Mouse (Mus musculus) monocyte, adult 5-6 weeks (primary cell): ENCODE results near the gene Ushbp1. TPM values are rescaled to one million over a fixed set of nuclear protein-coding genes. Genes with fewer than 3 reads are reported as not detected.

Experiments
- ATAC-seq: fragments of 153-309, 156-312 bp; replicated peaks from 2 replicates; pipeline ENCODE4 v1.8.0; 2017; ENCODE audit warnings: mild to moderate bottlenecking; ENCODE audit not compliant: low TSS enrichment, insufficient number of reproducible peaks, severe bottlenecking, poor library complexity, low FRiP score
- total RNA-seq: library from RNA; stranded (forward); fragments of 200-1000, 200-491, 200-594 nt; gene quantifications from 3 replicates; pipeline ENCODE4 v1.2.3, GENCODE M21; 2017

Gene Ushbp1
- 0.10 TPM in 1 of 3 replicates, not detected in the others for total RNA-seq

- no peak for ATAC-seq
Observed at GRCm38 (mm10) chr8:71395629-71396028, at the start of gene Ushbp1. Ushbp1 (minus strand) TSS chr8:71395802.

DNA sequence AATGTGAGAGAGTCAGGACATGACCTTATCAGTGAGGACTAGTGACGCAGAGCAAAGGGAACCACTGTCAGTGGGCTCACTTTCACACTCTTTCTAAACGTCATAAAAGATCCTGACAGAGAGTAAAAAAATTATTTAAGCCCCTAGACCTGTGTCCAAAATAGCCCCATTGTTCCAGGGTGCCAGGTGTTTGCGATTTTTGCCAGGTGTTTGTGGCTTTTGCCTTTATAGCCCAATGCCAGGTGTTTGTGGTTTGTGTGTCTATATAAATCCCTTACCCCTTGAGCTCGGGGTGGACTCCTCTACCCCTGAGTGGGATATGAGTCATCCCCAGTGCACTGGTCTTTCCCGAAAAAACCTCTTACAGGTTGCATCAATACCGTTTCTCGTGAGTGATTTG, 49.5 kb upstream of the Ushbp1 start:
- no peak for ATAC-seq

DNA sequence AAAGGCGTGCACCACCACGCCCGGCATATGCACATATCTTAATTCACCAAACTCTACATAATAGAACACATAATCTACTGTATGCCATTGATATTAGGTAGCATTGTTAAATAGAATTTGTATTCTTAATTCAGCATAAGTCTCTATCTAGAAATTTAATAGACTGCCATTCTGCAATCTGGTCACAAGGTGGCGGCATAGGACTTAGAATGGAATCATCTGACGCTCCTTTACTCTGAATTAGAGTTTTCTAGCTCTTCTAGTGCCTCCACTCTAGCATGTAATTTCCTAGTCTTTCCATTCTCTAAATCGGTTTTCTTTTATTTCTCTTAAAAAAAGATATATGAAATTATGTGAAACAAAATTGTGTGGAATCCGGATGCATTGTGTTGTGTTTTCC, 45.8 kb upstream of the Ushbp1 start:
- ATAC-seq, result peak; percentile 90

- ATAC-seq, result no peak
Observed at GRCm38 (mm10) chr8:71437041-71437440, 41.4 kb upstream of the Ushbp1 start.

GRCm38 (mm10) chr8:71432935-71433334, 37.3 kb upstream of the Ushbp1 start:
- ATAC-seq, result peak; percentile 82

GRCm38 (mm10) chr8:71422121-71422520, 26.5 kb upstream of the Ushbp1 start:
- ATAC-seq, result no peak

DNA sequence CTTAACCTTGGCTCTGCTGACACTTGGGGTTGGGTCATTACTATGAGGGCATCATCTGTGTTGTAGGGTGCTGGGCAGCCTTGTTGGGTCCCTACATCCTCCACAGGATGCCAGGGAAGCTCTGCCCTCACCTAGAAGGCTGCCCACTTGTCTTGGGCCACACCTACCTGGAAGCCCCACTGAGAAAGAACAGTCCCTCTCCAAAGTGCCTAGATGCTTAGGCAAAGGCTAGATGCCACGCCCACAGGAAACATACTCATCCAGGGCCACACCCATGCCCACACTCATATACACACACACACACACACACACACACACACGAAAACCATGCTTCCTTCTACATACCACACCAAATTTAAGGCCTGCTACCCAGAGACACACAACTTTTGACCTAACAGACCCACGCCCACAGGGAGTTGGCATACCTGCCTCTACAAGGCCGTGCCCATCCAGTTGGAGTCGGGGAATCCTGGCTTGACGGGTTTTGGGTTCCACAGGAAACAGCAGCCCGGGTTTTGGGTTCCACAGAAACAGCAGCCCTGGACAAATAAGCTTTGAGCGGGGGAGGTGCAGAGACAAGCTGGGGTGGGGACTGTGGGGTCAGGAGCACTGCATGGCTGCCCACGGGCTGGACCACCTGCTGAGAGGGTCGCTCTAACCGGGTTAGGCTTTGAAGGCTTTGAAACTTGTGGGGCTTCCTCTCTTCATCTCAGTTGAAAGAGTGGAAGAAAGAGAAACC, 16.1 kb upstream of the Ushbp1 start:
- ATAC-seq, result no peak

DNA sequence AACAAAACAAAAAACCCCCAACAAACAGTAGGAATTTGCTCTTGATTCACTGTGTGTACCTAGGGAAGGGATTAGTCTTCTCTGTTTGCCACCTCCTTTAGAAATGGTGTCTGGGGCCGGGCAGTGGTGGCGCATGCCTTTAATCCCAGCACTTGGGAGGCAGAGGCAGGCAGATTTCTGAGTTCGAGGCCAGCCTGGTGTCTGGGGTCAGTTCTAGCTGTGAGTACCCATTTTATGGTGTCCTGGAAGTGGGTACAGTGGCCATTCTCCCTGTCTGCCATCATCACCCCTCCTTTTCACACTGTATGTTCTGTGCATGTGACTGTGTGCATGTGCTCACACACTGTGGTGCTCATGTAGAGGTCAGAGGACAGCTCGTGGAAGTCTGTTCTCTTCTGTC, 12.6 kb upstream of the Ushbp1 start:
- no peak for ATAC-seq

DNA sequence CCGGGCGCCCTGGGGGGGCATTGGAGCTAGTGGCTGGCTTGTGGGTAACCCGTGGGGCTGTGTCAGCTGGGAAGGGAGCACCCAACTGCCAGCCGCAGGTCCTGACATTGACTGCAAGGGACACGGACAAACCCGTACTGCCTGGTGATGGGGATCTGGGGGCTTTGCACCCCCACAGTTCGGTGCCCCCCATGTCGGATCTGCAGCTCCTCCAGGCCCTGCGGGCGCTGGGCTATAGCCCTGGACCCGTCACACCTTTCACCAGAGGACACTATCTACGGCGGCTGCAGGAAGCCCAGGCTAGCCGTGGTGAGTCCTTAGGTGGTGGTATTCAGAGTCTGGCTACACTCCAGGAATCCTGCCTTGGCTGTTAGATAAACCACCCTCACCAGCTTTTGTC, 11.8 kb upstream of the Ushbp1 start:
- no peak for ATAC-seq

- peak; percentile 32; the same call in 1 of the 2 replicates for ATAC-seq
Observed at GRCm38 (mm10) chr8:71406099-71407015, 10.8 kb upstream of the Ushbp1 start.

GRCm38 (mm10) chr8:71405401-71406098, 9.9 kb upstream of the Ushbp1 start, which contains the start of gene Ankle1:
Ankle1 (plus strand) TSS chr8:71406010.
- ATAC-seq, result peak; percentile 87

GRCm38 (mm10) chr8:71404951-71405351, 9.3 kb upstream of the Ushbp1 start:
- ATAC-seq, result no peak

GRCm38 (mm10) chr8:71404011-71404410, 8.4 kb upstream of the Ushbp1 start:
- no peak for ATAC-seq

DNA sequence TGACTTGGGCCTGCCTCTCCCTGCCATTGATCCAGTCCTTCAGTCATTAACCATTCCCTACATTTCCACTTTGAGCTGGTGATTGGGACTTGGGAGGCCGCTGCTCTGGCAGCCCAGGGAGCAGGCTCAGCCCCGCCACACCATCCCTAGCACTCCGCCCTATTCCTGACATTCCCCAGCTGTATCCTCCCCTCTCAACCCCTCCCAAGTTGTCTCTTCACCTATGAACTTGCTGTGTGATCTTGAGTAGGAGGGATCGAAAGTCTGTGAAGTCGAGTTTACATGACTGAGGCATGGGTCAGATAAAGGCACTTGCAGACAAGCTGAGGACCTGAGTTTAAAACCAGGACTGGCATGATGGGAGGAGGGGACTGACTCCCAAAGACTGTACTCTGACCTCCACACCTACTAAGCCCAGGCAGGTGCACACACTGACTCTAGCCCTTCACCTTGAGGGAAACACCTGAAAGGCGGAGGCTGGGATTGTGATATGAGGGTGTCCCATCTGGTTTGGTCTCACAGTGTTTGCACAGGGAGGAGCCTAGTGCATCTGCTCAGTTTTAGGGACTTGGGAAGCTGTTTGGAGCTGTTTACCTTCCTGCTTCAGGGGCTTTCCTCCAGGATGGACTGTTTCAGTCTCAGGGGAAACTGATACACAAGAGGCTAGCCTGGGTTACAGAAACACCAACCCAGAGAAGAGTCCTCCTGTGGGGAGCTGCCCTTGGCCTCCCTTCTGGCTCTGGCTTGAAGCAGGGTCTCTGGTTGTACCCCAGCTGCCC, 7.7 kb upstream of the Ushbp1 start:
- no peak for ATAC-seq

DNA sequence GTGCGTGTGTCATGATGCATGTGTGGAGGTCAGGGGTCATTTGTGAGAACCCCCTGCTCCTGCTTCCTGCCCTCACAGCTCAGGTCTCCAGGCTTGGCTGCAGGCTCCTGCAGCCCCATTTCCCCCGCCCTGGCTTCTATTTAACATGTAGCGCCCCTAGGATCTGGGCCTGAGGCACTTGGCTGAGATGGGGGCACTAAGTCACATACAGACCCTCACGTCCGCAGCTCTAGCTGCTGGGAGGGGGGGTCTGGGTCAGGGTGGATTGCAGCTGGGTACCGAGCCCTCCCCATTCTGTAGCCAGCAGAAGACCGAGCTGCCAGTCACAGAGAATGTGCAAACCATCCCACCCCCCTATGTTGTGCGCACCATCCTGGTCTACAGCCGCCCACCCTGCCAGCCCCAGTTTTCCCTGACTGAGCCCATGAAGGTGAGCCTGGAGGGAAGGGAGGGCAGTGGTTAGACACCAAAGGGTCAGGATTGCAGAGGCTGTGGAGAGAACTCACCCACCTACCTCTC, 6.9 kb upstream of the Ushbp1 start:
- ATAC-seq, result no peak

DNA sequence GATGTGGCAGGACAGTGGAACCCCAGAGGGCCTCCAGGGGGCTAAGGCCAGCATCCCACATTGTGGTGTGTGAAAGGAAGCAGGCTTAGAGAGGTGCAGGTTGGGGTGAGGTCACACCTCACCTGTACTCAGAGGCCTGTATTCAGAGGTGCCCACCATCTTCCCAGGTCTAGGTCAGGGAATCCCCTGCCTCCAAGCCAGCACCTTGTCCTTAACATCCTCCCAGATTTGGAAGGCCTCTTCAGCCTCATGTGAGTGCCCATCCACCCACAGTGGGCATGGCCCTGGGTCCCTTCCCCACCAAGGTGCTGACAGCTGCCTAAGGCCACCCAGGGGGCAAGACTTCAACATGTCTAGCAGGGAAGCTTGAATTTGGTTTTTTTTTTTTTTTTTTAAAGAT, 5.9 kb upstream of the Ushbp1 start:
- no peak for ATAC-seq

- no peak for ATAC-seq
Observed at GRCm38 (mm10) chr8:71400826-71401225, 5.2 kb upstream of the Ushbp1 start.

DNA sequence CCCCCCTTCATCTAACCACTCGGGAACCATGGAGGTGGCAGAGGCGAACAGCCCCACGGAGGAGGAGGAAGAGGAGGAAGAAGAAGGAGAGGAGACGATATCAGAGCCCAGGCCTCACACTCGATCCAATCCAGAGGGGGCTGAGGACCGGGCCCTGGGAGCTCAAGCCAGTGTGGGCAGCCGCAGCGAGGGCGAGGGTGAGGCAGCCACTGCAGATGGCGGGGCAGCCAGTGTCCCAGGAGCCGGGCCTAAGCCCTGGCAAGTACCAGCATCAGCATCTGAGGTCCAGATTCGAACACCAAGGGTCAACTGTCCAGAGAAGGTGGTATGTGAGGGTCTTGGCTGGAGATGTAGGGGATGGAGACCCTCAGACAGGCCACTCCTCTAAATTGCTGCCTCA, 2.1 kb upstream of the Ushbp1 start:
- ATAC-seq, result no peak
